Mouse (Mus musculus): ENCODE data around the gene Mcrip1.
A peak's percentile ranks its signal among the peaks of the same experiment; 100 is the strongest.

The Mcrip1 gene

DNA sequence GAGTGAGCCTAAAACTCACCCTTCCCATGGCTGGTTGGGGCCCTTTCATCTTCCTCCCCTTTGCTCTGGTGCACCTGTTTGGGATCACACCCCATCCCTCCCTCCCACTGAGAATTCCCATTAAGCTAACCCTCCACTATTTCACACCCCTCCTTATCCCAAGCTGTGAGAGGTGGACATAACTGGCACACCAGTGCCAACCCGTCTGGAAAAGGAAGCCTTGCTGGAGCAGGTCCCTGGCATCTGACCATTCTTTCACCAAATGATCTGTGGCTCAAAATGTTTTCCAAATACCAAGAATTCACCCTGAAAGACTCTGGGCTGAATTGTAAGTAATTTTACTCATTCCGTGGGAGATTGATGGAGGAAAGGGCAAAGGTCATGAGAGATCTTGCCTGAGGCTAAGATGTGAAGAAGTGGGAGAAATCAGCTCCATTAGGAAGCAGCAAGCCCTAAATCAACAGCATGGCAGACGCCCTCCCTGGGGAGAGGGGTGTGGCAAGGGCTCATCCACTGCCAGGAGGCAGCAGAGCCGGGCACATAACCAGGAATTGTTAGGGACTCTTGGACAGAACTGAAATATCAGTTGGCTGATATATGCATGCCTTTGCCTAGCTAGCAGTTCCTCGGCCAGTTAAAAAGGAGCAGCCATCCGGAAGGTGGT is 36.6 kb downstream of the Mcrip1 start:
- DNase-seq (ENCODE audit: low spot score in 2 of 2) = no peak

DNA sequence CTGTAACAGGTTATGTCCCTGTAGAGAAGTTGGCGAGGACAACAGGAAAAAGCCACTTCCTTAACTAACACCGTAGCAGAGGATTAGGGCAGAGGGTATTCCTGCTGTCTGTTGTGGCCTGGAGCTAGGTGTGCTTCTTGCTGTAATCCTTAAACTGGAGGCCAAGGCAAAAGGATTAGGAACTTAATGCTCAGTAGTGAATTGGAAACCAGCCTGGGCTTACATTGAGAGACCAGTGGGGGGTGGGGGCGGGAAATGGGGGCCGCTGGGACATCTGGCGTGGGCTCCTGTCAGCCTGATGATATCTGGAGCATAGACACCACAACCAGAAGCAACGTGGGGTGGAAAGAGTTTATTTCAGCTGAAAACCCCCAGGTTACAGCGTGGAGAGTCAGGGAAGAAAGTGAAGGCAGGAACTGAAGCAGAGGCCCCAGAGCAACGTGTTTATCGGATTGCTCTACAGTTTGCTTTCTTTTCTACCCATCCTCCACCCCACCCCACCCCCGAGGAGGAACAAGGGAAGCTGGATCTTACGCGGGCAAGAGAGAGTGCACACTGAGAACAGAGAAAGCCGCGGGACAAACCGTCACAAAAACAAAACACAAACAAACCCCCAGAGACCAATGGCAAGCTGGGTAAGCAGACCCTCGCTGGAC is 39.0 kb downstream of the Mcrip1 start:
- DNase-seq (ENCODE audit: low spot score in 2 of 2) = peak in 1 of 2 experiments; percentile 35

DNA sequence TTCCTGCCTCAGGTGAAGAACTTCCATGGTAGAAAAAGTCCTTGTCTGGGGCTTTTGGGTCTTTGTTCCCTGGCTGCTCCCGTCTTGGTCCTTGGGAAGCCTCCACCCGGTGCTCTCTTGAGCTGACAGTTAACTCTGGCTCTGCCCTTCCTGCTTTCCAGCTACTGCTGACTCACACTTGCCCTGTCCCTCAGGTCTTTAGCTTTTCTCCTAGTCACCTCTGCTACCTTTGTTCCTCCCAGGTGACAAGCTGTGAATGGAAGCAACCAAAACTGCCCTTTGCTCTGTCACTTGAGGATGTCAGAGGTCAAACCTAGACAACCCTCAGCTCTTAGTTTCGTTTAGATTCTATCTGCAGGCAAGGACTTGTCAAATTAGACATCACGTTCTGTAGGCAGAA is 39.6 kb downstream of the Mcrip1 start:
- DNase-seq (ENCODE audit: low spot score in 2 of 2) = no peak

GRCm38 (mm10) chr11:120508290-120508870 is 41.1 kb downstream of the Mcrip1 start:
- DNase-seq (ENCODE audit: low spot score in 2 of 2) = no peak

DNA sequence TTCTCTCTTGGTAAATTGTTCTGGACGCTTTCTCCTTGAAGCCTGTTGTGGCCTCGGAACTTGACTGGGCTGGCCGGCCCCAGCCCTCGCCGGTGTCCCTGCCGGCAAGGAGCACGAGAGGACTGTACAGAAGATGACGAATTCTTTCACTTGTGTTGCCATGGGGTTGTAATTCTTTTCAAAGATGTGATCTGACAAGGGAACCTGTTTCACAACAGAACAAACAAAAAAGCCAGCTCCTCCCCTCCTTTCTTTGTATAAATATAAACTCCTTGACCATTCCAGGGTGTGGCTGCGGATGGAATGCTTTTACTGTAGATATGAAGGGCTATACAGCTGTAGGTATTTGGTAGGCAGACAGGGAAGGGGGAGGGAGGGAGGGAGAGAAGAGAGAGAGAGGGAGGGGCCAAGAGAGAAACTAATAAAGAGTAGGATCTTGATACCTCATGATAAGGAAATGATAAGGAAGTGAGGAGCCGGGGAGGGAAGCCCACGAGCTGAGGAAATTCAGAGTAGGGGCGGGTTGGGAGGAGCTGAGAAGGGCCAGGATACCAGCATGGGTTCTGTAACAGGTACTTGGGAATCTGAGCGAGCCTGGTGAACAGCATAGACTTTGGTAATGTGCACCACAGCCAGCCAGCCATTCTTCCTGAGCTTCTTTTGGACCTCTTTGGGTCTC is 41.8 kb downstream of the Mcrip1 start:
- DNase-seq (ENCODE audit: low spot score in 2 of 2) = no peak

GRCm38 (mm10) chr11:120506899-120507298 is 42.6 kb downstream of the Mcrip1 start:
- no peak for DNase-seq (ENCODE audit: low spot score in 2 of 2)

DNA sequence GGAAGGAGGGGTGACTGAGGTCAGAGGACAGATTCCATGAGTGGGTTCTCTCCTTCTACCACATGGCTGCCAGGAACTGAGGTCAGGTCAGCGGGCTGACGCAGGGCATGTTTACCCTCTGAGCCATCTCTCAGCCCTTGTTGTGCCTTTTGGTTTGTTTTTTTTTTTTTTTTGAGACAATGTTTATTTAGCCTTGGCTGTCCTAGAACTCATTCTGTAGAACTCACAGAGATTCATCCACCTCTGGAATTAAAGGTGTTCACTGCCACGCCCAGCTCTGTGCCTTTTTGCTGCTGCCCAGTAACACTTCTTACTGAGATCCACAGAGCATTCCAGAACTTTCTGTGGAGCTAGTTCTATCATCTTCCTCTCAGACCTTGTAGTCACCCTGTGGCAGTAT is 43.9 kb downstream of the Mcrip1 start:
- DNase-seq (ENCODE audit: low spot score in 2 of 2) = no peak

DNA sequence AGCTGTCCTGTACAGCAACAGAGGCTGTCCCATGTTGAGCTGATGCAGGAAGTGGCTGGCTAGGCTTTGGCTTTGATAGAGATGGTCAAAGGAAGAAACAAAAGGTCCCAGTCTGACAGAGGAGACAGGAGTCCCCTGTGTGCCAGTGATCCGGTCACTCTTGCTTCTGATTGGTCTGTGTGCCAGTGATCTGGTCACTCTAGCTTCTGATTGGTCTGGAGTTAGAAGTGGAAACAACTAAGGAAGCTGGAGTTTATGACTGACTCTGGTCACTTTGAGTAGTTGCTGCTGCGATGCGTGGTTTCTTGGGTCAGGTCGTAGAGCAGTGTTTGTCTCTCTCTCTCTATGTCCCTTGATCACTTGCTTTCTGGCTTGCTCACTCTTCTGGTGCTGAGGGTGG is 47.8 kb downstream of the Mcrip1 start:
- no peak for DNase-seq (ENCODE audit: low spot score in 2 of 2)

DNA sequence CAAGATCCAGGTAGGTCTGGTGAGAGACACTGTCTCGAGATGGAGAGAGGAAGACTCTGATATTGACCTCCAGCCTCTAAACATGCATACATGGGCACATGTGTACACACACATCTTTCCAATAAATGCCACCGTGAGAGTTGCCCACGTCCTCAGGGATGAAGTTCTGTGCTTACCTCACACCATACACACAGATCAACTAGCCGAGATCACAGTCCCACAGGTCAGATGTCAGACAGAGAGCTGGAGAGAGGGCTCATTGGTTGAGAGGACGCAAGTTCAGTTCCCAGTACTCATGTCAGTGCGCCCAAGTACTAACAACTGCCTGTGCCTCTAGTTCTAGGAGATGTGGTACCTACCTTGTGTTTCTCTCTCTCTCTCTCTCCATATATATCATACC is 48.5 kb downstream of the Mcrip1 start:
- no peak for DNase-seq (ENCODE audit: low spot score in 2 of 2)

DNA sequence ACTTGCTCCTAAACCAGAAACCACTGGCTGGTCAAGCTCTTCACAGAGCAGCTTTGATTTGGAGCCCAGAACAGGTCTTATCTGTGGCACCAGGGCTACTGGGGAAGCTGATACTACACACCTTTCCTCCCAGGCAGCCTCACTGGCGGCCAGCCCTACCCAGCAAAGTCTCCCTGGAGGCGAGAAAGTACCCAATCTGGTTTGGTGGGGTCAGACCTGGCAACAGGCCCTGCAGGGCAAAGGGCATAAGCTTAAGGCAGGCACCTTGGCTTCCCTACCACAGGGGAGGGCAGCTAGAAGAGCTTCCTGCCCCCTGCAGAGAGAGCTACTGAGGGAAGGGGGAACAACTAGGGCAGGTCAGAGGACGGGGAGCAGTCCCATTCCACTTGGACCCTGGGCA is 49.2 kb downstream of the Mcrip1 start:
- no peak for DNase-seq (ENCODE audit: low spot score in 2 of 2)

GRCm38 (mm10) chr11:120499894-120500293 is 49.6 kb downstream of the Mcrip1 start:
- no peak for DNase-seq (ENCODE audit: low spot score in 2 of 2)

DNA sequence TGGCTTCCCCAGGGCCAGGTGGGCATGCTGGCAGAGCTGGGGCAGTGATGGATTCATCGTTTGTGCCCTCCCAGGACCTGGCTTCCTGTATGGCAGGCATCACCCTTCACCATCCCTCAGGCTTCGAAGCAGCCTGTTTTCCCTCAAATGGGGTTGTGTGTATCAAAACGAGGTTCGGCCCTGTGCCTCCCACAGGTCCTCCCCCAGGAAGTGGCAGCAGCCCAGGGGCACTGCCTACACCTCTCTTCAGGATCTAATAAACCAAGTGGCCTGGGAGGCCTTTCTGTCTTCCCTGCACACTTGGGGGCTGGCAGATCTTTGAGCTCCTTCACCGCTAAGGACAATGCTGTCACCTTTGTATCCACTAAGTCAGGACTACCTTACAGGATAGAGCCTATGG is 50.6 kb downstream of the Mcrip1 start:
- no peak for DNase-seq (ENCODE audit: low spot score in 2 of 2)

- DNase-seq (ENCODE audit: low spot score in 2 of 2) = no peak
Measured at GRCm38 (mm10) chr11:120498226-120498625, 51.3 kb downstream of the Mcrip1 start.

- no peak for DNase-seq (ENCODE audit: low spot score in 2 of 2)
Measured at GRCm38 (mm10) chr11:120497436-120497835, 52.1 kb downstream of the Mcrip1 start.

DNA sequence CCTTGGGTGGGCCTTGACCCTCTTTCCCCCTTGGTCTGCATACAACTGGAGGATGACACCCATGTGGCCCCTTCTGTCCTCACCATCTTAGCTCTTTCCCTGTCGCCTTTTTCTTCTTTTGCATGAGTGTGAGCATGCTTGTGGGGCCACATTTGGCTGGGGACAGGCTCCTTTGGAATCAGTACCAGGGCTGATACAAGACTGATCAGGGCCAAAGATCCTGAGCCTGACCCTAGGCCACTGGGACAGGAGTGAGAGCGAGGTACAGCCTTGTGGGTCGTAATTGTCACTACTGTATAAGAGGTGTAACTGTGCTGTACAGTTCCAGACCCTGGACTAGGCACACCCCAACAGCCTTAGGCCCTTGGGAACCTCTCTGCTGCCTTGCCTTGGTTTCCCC is 55.6 kb downstream of the Mcrip1 start:
- DNase-seq (ENCODE audit: low spot score in 2 of 2) = no peak

GRCm38 (mm10) chr11:120493351-120493750 is 56.2 kb downstream of the Mcrip1 start:
- DNase-seq (ENCODE audit: low spot score in 2 of 2) = no peak

All from spleen, postnatal 10 days (tissue).